Mouse (Mus musculus) liver, embryonic 12.5 days (tissue): ENCODE measurements around the gene Utp11. TPM values are rescaled to one million over a fixed set of nuclear protein-coding genes. Genes with fewer than 3 reads are reported as not detected.
A peak's percentile ranks its signal among the peaks of the same experiment; 100 is the strongest.

Experiments
- ATAC-seq: fragments of 200-750 bp; cut with Nextera tagmentation; 2 replicates; pipeline ENCODE4 v1.8.0; 2017; ENCODE audit warnings: moderate number of reproducible peaks, mild to moderate bottlenecking, moderate library complexity
- H3K27ac ChIP-seq: fragments of 300-500 bp; sonication (generic); 2 replicates; pipeline ENCODE4 v1.5.1; 2016; ENCODE audit warnings: mild to moderate bottlenecking
- H3K27me3 ChIP-seq: fragments of 300-500 bp; sonication (generic); replicated peaks from 2 replicates; pipeline ENCODE4 v1.6.1; 2016; ENCODE audit warnings: mild to moderate bottlenecking, moderate library complexity
- H3K36me3 ChIP-seq: fragments of 300-500 bp; sonication (generic); 2 replicates; pipeline ENCODE4 v1.6.1; 2016; ENCODE audit warnings: mild to moderate bottlenecking, moderate library complexity
- H3K4me1 ChIP-seq: fragments of 300-500 bp; sonication (generic); 2 replicates; pipeline ENCODE4 v1.6.1; 2016
- H3K4me2 ChIP-seq: fragments of 300-500 bp; sonication (generic); 2 replicates; pipeline ENCODE4 v1.6.1; 2016; ENCODE audit warnings: mild to moderate bottlenecking, moderate library complexity
- H3K4me3 ChIP-seq: fragments of 300-500 bp; sonication (generic); 2 replicates; pipeline ENCODE4 v1.5.1; 2016; ENCODE audit warnings: mild to moderate bottlenecking, moderate library complexity
- H3K9ac ChIP-seq: fragments of 300-500 bp; sonication (generic); 2 replicates; pipeline ENCODE4 v1.6.1; 2016; ENCODE audit warnings: mild to moderate bottlenecking, moderate library complexity
- H3K9me3 ChIP-seq: fragments of 300-500 bp; sonication (generic); replicated peaks from 2 replicates; pipeline ENCODE4 v1.6.1; 2016; ENCODE audit warnings: mild to moderate bottlenecking, moderate library complexity
- WGBS: fragments of 180-500 bp; shearing (Covaris S2); methylation state at CpG from one replicate; pipeline ENCODE4 v1.1.7; 2016; ENCODE audit not compliant: insufficient replicate concordance; 5-methylcytosine and 5-hydroxymethylcytosine counted together
- polyA plus RNA-seq: library from polyadenylated mRNA; unstranded; fragments of >200 nt; fragmentation: Nextera tagmentation; extraction: Ambion mirVana; gene quantifications from 2 replicates; pipeline ENCODE4 v1.2.1, GENCODE M21; 2016

The Utp11 gene
- polyA plus RNA-seq, 1 experiment from 2014 or later, result 51.4 TPM

DNA sequence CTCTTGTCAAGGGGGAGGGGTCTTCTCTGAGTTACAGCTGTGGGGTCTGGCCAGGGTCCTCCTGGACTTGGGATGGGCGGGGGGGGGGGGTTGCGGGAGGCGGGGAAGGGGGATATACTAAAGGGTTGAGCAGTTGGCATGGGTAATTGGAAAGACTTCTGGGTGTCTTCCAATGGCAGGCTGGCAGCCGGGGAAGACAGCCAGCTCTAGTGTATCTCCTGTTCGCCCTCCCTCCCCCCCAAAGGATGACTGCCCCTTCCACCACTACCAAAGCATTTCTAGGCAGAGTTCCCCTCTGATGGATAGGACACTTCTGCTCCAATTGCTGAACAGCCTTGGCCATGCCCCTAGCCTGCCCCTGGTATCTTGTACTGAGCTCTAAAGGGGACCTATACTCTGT lies 8.5 kb upstream of the Utp11 start:
- no peak overlapping the region; the same call in 1 of the 2 replicates for H3K27ac ChIP-seq
- peaks cover 76% of the 10 kb centered on the region for H3K4me1 ChIP-seq
- H3K36me3 ChIP-seq, result peaks cover 12% of the 10 kb centered on the region
- ATAC-seq, result no peak
- H3K9me3 ChIP-seq, result no peaks in the 10 kb centered on the region
- peaks cover 6% of the 10 kb centered on the region for H3K27me3 ChIP-seq
- peak overlapping the region; percentile 91 for H3K9ac ChIP-seq
- peak overlapping the region; percentile 81 for H3K4me3 ChIP-seq
- 46% methylated on average over 5 of the region's 5 CpGs for WGBS
- peak overlapping the region; percentile 100 for H3K4me2 ChIP-seq

DNA sequence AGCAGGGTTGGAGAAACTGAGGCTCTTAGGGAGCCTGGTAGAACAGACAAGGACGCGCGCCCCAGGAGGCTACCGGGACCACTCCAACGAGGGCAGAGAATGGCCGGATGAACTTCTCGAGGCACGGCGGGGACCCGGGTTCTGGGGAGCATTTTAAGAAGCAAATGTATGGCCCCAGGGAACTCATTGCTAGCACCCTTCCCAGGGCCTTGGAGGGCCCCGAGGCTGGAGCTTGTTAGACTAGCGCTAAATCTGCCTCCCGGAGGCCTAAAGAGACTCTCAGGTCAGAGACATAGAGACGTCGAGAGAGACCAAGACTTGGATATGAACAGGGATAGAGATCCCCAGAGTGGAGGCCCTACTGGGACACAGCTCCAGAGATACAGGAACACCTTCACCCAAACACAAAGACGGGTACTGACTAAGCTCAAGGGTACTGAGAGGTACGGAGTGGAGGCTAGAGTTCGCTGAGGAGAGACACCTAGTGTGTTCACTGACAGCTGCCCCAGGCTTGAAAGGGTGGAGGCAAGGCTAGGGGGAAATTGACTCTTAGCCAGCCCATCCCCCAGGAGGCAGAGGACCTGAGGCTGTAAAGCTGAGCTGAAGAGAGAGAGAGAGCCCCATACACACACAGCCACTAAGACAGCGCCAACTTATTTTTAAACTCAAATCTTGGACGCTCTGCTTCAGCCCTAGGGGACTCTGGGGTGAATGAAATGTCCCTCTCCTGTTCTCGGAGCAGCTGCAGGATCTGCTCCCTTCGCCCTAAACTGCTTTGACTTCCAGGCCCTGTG lies 7.8 kb upstream of the Utp11 start:
- Histone ChIP-seq H3K4me2 (peak overlapping the region; percentile 100), H3K9ac (peak overlapping the region; percentile 91), H3K9me3 (no peaks in the 10 kb centered on the region), H3K4me1 (peaks cover 78% of the 10 kb centered on the region), H3K27ac (peak overlapping the region; percentile 82), H3K36me3 (peaks cover 9% of the 10 kb centered on the region), H3K4me3 (peak overlapping the region; percentile 81), H3K27me3 (peaks cover 6% of the 10 kb centered on the region)
- ATAC-seq, result peak; percentile 0; the same call in 1 of the 2 replicates
- 5% methylated on average over 22 of the region's 22 CpGs for WGBS

DNA sequence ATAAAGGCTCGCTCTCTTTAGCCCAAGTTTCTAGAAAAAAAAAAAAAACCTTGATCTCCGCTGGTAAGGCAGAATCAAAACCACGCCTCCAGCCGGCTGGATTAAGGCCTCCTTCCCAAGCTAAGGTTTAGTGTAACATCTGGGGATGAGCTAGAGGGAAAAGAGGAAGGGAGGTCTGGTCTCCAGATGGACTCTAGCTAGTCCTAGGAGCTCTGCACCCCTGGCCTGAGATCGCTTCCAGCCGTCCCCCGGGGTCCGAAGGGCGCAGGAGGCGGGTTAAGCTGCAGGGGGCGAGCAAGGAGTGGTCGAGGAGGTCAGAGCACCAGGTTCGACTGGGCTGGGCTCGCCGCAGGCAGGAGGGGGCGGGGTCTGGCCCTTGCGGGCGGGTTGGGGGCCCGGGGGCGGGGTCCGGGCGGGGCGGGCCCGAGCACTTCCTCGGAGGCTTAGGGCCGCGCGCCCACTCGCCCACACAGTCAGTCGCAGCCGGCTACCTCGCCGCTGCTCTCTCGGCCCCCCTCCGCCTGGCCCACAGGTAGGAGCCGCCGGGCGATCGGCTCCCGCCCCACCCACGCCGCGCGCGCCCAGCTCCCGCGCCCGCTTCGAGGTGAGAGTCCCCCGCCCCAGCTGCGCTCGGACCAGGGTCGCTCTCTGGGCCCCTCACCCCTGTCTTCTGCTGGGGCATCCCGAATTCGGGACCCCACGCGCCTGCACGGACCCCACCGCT lies 7.0 kb upstream of the Utp11 start, which contains the start of gene Fhl3:
Gene Fhl3, plus strand, starts transcription at position 454 of the 724 bp plus-strand sequence.
- H3K9me3 ChIP-seq, result no peaks in the 10 kb centered on the region
- peak within 1 kb of the TSS; percentile 82 for H3K27ac ChIP-seq
- peak; percentile 69 for ATAC-seq
- peak within 1 kb of the TSS; percentile 100 for H3K4me2 ChIP-seq
- peaks cover 6% of the 10 kb centered on the region for H3K27me3 ChIP-seq
- H3K4me3 ChIP-seq, result peak within 1 kb of the TSS; percentile 81
- peak within 1 kb of the TSS; percentile 91 for H3K9ac ChIP-seq
- peaks cover under 1% of the 10 kb centered on the region; the same call in 1 of the 2 replicates for H3K36me3 ChIP-seq
- H3K4me1 ChIP-seq, result peaks cover 79% of the 10 kb centered on the region
- under 1% methylated on average over 42 of the region's 59 CpGs for WGBS

DNA sequence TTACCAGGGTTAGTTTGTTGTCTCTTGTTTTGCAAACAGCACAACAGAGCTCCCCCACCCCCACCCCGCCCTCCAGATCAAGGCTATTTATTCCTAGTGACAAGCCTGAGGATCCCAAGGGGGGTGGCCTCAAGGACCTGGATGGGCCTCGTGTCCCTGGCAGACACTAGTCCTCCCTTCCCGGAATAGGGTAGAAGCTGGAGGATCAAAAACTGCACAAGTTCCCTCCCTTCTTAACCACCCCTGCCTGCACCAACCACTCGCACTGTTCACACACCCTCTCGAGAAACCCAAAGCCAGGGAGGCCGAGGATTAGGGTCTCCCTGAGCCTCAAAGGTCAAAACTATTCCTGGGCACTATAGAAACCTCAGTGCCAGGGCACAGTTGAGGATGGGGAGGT lies 6.4 kb upstream of the Utp11 start:
- ATAC-seq, result no peak
- Histone ChIP-seq H3K27me3 (peaks cover 6% of the 10 kb centered on the region), H3K9me3 (no peaks in the 10 kb centered on the region), H3K4me3 (peak overlapping the region; percentile 81), H3K36me3 (no peaks in the 10 kb centered on the region), H3K9ac (no peak overlapping the region; the same call in 1 of the 2 replicates), H3K27ac (peak overlapping the region; percentile 82), H3K4me1 (peaks cover 77% of the 10 kb centered on the region), H3K4me2 (peak overlapping the region; percentile 100)
- 31% methylated on average over 6 of the region's 6 CpGs for WGBS

DNA sequence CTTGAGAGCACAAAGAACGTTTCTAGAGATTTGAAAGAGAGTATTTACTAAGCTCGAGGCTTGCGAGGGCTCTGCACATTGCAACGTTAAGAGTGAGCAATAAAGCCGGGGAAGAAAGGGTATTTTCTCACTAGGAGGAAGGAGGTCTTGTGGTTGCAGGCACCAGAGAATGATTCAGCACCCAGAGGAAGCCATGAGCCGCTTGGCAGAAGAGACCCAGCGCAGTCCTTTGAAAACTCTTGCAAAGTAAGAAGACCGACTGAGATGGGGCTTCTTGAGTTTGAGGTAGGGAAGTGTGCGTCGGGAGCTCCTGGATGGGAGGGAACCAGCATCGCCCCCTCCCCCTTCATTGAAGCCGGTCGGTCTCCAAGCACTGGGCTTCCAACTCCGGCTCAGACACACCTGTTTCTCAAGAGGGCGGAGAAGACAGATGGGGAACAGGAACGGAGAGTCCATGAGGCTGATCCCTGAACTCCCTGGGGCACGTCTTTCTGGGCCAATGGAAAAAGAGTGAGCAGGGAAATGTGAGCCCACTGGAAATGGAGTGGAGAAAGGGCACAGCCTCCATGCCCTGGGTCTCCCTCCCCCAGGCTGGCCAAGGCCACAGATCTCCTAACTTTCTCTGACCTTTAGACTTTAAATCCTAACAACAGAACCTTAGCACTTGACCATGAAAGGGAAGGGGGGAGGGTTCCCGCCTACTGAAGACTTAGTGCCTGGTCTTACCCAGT lies 2.6 kb upstream of the Utp11 start:
- Histone ChIP-seq H3K27me3 (no peaks in the 10 kb centered on the region), H3K9ac (peak overlapping the region; percentile 42), H3K4me3 (peak overlapping the region; percentile 33), H3K4me1 (peaks cover 67% of the 10 kb centered on the region), H3K27ac (peak overlapping the region; percentile 65; the same call in 1 of the 2 replicates), H3K36me3 (no peaks in the 10 kb centered on the region), H3K9me3 (no peaks in the 10 kb centered on the region), H3K4me2 (peak overlapping the region; percentile 58)
- no peak for ATAC-seq
- WGBS, result 7% methylated on average over 18 of the region's 18 CpGs

DNA sequence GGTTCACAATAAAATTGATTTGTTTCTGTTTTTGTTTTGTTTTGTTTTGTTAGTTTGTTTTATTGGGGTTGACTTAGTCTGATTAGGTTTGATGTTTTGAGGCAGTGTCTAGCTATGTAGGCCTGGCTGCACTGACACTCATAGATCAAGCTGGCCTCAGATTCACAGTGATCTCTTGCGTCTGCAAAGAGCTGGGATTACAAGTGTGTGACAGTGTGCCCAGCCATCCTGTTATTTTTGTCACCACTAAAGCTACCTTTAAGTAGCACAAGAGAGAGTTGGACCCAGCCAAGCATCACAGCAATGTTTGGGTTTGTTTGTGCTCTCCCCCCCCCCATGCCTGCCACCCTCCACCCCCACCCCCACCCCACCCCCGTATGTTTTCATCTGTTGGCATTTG lies 1.2 kb upstream of the Utp11 start:
- Histone ChIP-seq H3K4me2 (no peak overlapping the region), H3K4me1 (peaks cover 64% of the 10 kb centered on the region), H3K9me3 (no peaks in the 10 kb centered on the region), H3K27me3 (no peaks in the 10 kb centered on the region), H3K27ac (no peak overlapping the region), H3K4me3 (no peak overlapping the region), H3K36me3 (peaks cover 7% of the 10 kb centered on the region; the same call in 1 of the 2 replicates), H3K9ac (no peak overlapping the region)
- WGBS, result 71% methylated on average over 2 of the region's 2 CpGs
- no peak for ATAC-seq

DNA sequence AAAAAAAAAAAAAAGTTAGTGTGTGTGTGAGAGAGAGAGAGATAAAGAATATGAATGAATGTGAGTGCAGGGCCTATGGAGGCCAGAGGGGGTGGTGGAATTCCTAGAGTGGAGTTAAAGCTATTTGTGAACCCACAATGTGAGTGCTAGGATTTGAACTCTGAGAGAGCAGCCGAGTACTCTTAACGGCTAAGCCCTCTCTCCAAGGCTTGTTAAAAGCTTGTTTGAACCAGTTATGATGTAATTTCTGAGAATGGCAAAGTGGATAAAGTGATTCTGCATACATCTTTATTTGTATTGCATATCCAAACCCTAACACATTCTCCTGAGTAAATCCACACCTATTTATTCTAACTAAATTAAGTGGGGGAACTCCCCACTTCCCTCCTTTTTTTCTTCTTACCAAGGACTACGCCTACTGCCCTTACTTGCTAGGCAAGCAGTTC lies 961 bp downstream of the Utp11 start:
- ATAC-seq, result no peak
- peak overlapping the region; percentile 96 for H3K4me3 ChIP-seq
- H3K9me3 ChIP-seq, result no peaks in the 10 kb centered on the region
- no peaks in the 10 kb centered on the region for H3K27me3 ChIP-seq
- peaks cover 54% of the 10 kb centered on the region for H3K4me1 ChIP-seq
- peak overlapping the region; percentile 87 for H3K4me2 ChIP-seq
- peak overlapping the region; percentile 69 for H3K27ac ChIP-seq
- H3K9ac ChIP-seq, result peak overlapping the region; percentile 89
- WGBS, result 30% methylated on average over 3 of the region's 3 CpGs
- H3K36me3 ChIP-seq, result peaks cover 27% of the 10 kb centered on the region

DNA sequence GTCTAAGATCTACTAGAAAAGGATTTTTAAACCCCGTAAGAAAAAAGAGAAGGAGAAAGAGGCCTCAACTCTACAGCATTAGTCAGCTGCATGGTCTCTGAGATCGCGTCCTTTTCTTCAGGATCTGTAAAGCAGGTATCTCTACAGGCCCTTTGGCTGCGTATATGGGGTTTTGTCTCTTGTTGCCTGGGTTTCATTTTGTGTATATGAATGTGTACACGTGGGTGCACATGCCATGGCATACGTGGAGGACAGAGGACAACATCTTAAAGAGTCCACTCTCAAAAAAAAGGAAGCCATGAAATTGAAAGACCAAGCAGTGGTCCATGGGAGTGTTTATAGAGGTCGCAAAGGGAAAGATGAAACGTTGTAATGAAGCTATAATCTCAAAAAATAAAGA lies 1.9 kb downstream of the Utp11 start:
- H3K4me2 ChIP-seq, result peak overlapping the region; percentile 87
- peak overlapping the region; percentile 34 for H3K27ac ChIP-seq
- peaks cover 30% of the 10 kb centered on the region for H3K36me3 ChIP-seq
- peaks cover 55% of the 10 kb centered on the region for H3K4me1 ChIP-seq
- peak overlapping the region; percentile 7; the same call in 1 of the 2 replicates for H3K9ac ChIP-seq
- H3K27me3 ChIP-seq, result no peaks in the 10 kb centered on the region
- H3K4me3 ChIP-seq, result no peak overlapping the region; the same call in 1 of the 2 replicates
- H3K9me3 ChIP-seq, result no peaks in the 10 kb centered on the region
- WGBS, result 58% methylated on average over 8 of the region's 8 CpGs
- no peak for ATAC-seq

DNA sequence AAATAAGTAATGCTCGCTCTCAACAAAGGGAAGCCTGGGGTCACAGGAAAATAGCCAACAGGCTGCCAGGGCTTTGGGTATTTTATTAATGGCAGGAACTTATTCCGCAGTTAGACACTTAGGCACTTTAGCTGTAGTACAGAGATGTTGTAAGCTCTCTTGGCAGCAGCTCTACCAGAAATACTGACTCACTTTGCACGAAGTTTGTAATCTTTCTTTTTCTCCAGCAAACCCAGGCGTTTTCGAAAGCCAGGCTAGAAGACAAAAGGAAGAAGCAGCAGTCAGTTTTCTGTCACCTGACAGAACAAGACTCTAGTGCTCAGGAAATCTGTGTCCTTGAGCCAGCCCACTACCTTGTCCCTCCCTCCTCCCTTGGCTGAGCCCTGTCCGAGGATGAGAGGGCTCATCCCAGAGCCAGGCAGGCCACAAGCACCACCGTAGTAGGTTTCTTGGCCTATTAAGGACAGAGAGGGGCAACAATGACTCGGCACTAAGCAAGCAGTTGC lies 7.5 kb downstream of the Utp11 start:
- Histone ChIP-seq H3K4me1 (peaks cover 22% of the 10 kb centered on the region), H3K27ac (0 out of 2 replicates have a peak overlapping the region, but pooled peaks have one; percentile 1), H3K4me2 (no peak overlapping the region), H3K27me3 (no peaks in the 10 kb centered on the region), H3K4me3 (no peak overlapping the region), H3K36me3 (peaks cover 82% of the 10 kb centered on the region), H3K9ac (no peak overlapping the region), H3K9me3 (no peaks in the 10 kb centered on the region)
- 74% methylated on average over 8 of the region's 8 CpGs for WGBS
- no peak for ATAC-seq

DNA sequence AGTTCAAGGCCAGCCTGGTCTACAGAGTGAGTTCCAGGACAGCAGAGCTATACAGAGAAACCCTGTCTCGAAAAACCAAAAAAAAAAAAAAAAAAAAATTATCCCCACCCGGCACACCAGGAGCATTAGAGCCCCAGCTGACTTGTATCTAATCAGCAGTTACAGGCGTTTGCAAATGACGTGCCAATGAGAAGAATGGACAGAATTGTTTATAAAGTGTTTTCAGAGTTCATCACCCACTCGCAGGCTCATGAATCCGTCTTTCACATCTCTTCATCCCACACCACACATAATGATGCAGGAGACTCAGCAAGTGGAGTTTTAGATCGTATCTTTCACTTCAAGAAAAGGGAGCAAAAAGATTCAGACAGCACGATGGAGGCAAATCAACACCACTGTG lies 7.9 kb downstream of the Utp11 start:
- Histone ChIP-seq H3K4me1 (peaks cover 17% of the 10 kb centered on the region), H3K36me3 (peaks cover 83% of the 10 kb centered on the region), H3K9me3 (no peaks in the 10 kb centered on the region), H3K4me2 (no peak overlapping the region), H3K27ac (0 out of 2 replicates have a peak overlapping the region, but pooled peaks have one; percentile 1), H3K4me3 (no peak overlapping the region), H3K27me3 (no peaks in the 10 kb centered on the region), H3K9ac (no peak overlapping the region)
- ATAC-seq, result no peak
- WGBS, result 61% methylated on average over 8 of the region's 8 CpGs

DNA sequence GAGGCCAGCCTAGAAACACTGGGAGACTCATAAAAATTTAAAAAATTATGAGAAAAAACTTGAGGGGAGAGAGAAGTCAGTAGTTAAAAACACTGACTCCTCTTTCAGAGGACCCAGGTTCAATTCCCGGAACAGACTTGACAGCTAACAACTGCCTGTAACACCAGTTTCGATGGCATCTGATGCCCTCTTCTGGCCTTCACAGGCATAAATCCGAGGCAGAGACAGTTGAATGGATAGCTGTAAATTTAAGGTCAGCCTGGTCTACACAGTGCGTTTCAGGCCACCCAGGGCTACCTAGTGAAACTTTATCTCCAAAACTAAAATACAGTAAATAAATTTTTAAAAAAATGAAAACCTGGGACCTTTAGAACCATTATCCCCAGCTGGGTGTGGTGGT lies 8.4 kb downstream of the Utp11 start:
- Histone ChIP-seq H3K4me1 (peaks cover 12% of the 10 kb centered on the region; the same call in 1 of the 2 replicates), H3K4me2 (no peak overlapping the region), H3K9ac (no peak overlapping the region), H3K27me3 (no peaks in the 10 kb centered on the region), H3K36me3 (peaks cover 88% of the 10 kb centered on the region), H3K9me3 (no peaks in the 10 kb centered on the region), H3K4me3 (no peak overlapping the region), H3K27ac (no peak overlapping the region)
- ATAC-seq, result no peak
- 73% methylated on average over 4 of the region's 4 CpGs for WGBS
